Mouse (Mus musculus) olfactory bulb, adult 2 months (tissue): ENCODE measurements at regions not wholly inside any gene's neighbourhood (a gene's known extent, or its start where the extent isn't known, plus 50 kb on each side); places are given as distances from the start of the nearest gene placed in this dataset.

Source experiments
- CTCF ChIP-seq: fragments of 200-500 bp; IDR thresholded peaks from 2 replicates; pipeline ENCODE4 v1.5.1; 2012; ENCODE audit warnings: low read depth, mild to moderate bottlenecking, low read length, moderate library complexity; ENCODE audit not compliant: insufficient read depth
- POLR2A ChIP-seq: fragments of 200-500 bp; IDR thresholded peaks from 2 replicates; pipeline ENCODE4 v1.6.1; 2012; ENCODE audit warnings: mild to moderate bottlenecking, low read depth, low read length, moderate library complexity; ENCODE audit not compliant: insufficient read depth

GRCm38 (mm10) chr2:21275315-21275714 is 69.8 kb downstream of the Thnsl1 start:
- TF ChIP-seq POLR2A (no peak), CTCF (no peak)
